Mouse (Mus musculus): ENCODE measurements around the gene Zdhhc1.
A peak's percentile ranks its signal among the peaks of the same experiment; 100 is the strongest.

Gene Zdhhc1

DNA sequence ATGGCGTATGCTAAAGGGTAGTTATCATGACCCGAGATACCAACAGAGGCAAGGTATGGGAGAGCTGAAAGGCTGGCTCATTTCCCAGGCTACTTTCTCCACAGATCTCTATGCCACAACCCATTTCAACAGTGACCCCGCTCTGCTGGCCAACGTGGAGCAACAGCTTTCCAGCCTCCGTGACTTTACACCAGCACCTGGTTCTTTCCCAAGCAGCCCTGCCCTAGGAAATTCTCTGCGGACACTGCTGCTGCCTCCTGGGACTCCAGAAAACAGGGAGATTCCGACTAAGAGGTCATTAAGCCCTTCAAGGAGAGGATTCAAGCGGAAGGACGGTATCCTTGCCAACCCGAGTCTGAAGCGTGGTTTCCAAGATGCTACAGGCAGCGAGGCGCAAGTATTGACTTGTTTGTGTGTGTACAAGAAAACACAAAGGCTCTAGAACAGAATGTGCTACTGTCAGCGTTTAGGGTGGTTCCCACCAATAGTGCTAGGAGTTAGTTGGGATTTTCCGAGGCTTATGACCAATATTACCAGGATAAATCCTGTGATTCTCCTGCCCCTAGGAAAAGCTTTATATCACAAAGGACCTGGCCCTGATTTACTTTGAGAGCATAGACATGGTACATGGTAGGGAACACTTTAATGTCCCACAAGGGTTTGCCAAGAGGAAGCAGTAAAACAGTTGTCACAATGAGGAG lies 44.6 kb downstream of the Zdhhc1 start:
- no peak for DNase-seq

DNA sequence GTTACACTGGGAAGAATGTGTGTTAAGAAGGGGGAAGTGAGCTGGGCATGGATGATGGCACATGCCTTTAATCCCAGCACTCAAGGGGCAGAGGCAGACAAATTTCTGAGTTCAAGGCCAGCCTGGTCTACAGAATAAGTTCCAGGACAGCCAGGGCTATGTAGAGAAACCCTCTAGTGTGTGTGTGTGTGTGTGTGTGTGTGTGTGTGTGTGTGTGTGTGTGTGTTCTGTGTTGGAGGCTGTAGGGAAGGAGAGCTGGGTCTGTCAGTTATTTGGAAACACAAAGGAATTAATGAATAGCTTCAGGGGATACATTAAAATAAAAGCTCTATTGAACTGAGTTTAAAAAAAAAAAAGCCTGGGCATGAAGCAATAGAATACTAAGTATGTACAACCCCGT lies 45.7 kb downstream of the Zdhhc1 start:
- no peak for DNase-seq

DNA sequence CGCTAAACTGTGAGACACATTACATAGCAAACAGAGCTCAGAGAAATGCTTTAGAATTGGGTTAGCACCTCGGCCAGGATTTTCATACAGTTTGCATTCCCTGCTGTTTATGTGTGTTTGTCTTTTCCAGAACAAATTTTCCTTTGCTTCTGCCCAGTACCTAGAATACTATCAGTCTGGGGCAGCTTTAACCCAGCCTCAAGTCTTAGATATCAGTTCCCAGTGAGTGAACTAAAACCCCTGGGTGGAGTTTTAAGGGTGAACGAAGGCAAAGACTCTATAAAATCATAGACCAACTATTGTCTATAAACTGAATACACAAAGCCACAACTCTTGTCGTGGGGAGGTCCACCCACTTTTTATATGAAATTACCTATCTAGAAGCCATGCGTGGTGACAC lies 48.1 kb downstream of the Zdhhc1 start:
- DNase-seq = no peak

DNA sequence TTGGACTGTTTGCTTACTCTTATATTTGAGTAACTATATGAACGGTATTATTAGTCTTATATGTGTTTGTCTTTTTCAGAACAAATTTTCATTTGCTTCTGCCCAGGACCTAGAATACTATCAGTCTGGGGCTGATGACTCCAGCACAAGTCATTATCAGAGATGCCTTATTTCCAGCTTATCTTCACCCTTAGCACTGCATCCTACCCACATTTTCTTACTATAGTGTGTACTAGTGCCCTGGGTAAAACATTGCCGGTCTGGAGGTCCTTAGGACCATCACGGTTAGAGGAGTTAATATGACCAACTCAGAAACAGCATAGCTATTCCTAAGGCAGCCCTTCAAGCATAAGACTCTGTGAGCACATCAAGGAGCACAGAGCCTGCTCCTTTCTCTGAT lies 48.5 kb downstream of the Zdhhc1 start:
- DNase-seq = no peak

DNA sequence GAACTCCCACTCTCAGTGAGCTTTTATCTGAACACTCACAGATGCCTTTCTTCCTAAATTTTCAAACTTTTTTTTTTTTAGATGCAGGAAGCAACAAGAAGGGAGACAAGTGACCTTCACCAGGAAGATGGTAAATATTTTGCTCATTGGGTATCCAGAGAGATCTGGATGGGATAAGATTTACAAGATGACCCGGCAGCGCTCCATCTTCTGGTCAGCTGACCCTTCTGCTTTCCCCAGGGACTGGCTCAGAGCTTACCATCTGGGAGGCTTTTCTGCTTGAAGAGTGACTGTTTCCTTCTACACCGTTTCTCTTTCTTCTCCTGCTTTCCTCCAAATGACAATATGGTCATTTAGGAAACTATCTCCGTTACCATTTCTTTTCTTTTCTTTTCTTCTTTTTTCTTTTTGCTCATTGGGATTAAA lies 50.6 kb downstream of the Zdhhc1 start:
- DNase-seq = peak; percentile 12

DNA sequence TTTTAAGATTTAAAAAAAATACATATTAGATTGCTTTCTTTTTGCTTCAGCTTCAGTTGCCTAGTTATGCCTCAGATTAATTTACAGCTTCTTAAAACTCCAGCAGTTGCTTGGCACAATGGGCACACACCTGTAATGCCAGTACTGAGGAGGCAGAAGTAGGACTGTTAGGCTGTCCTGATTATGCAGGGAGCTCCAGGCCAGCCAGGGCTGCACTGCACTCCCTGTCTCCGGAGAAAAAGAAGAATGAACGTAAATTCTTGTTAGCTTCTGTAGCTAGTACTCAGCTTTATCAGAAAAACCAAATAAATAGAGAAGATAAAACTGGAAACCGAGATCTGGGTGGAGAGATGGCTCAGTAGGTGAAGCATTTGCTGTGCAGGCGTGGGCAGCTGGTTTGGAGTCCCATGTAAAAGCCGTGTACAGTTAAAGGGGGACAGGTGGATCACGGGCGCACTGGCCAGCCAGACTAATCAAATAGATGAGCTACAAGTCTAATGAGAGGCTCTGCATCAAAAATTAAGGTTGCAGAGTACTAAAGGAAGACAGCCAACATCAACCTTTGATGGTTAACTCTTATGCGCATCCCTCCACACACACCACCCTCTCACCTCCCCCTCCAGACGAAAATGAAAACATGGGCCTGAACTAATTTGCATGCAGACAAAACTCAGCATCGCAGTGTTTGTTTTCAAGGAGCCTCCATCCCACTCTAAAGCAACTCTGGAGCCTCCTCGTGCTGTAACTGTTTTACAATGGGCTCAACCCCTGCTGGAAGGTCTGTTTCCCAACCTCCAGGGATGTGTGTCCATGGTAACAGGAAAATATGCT lies 51.2 kb downstream of the Zdhhc1 start:
- DNase-seq = no peak

DNA sequence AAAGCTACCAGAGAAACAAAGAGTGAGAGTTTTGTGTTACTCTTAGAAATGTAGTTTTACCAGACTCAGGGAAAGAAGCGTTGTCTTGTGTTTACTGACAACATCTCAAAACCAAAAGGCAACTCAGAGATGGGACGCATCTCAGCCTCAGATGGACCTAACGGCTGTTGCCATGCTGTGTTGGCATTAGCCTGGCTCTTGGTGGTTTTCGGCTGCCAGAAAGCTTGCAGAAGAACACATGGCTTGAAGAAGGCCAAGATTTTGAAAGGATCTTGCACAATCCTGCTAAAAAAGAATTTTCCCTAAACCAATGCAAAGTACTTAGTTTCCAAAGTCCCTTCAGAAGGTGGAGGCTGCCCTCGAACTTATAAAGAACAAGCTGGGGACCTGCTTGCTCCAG lies 54.0 kb downstream of the Zdhhc1 start:
- no peak for DNase-seq

DNA sequence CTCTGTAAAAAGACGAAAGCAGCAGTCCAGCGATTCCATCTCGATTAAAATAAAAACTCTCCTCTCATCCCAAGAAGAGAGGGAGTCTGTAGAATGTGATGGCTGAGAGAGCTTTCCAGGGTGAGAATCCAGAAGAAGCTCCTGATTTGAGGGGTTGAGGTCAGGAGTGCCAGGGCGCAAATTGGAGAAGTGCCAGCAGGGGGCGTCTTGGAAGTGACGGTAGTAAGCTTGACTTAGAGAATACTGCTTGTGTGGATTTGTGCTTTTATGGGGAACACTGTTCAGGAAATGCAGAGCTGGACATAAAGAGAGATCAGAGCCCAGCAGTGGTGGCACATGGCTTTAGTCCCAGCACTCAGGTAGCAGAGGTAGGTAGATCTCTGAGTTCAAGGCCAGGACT lies 55.3 kb downstream of the Zdhhc1 start:
- peak; percentile 24 for DNase-seq

DNA sequence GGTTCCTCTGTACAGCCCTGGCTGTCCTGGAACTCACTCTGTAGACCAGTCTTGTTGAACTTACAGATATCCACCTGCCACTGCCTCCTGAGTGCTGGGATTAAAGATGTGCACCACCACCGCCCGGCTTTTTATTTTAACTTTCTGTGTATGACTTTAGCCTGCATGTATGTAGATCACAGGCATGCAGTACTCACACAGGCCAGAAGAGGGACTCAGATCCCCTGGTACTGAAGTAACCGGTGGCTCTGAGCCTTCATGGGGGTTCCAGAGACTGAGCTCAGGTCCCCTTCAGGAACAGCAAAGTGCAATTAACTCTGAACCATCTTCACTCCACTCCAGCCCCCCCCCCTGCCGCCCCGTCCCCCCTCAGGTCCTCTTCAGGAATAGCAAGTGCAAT lies 57.8 kb downstream of the Zdhhc1 start:
- DNase-seq = peak; percentile 43

DNA sequence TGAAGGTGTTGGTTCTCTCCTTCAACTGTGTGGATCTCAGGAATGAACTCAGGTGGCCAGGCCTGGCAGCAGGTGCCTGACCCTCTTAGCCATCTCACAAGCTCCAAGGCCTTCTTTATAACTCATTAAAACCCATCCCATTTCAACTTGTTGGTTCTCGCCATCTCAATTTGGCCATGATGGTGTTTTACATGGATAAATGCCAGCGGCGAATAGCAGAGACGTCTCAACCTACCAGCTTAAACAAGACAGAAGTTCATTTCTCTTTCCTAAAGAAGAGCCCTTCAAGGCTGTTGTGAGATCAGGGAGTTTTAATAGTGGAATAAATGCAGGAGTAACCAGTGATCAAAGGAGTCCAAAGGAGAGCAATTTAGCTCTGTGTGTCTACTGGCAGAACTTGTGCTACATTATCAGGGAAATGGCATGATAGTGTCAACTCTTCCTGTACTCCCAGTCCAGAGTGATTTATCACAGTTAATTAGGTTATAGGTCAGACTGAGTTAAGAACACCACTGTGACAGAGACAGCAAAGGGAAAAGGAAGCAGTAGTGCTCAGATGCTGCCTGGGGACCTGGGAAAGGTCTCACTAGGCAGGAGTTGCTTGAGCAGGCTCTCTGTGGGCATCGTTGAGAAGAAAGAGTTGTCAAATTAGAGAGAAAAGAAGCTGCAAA lies 59.5 kb downstream of the Zdhhc1 start:
- no peak for DNase-seq

DNA sequence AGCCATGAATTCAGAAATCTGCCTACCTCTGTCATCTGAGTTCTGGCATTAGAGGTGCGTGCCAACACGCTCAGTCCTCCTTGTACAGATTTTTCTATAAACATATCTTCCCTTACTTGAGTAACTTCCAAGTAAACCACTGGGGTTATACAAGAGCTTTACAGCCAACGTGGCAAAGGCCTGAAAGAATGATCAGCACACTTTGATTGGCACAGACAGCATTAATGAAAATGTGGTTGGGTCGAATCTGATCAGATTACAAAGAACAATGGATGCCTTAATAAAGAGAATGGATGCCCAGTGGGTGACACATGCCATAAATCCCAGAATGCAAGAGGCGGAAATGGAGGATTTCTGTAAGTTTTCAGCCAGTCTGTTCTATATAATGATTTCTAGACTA lies 60.5 kb downstream of the Zdhhc1 start:
- DNase-seq = no peak

DNA sequence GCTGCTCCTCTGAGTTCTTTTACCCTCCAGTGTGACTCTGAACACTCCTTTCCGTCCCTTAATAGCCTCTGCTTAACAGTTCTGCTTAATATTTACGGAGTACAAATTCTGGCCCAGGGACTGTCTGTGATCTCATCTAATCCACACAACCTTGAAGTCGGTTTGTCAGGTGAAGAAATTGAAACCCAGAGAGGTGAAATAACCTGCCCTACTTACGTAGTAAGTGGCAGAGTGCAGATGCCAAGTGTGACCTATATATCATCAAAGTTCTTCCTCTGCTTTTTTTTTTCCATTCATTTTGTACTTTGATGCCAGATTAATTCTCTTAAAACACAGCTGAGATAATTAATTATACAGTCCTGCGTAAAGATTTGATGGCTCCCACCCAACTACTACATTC lies 62.6 kb downstream of the Zdhhc1 start:
- no peak for DNase-seq

DNA sequence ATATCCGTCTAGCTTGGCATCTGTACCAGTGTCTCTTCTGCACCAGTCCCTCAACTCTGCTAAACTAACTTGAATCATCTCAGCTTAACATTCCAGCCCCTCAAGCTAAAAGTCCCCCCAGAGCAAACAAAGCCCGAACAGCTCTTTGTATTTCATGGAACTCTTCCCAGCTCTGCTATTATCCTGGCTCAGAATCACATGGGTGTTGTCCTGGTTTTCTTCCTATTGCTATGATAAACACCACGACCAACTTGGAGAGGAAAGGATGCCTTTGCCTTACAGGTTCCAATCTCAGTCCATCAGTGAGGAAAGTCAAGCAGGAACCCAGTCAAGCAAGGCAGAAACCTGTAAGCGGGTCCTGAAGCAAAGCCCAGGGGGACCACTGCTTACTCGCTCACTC lies 63.2 kb downstream of the Zdhhc1 start:
- DNase-seq = no peak

DNA sequence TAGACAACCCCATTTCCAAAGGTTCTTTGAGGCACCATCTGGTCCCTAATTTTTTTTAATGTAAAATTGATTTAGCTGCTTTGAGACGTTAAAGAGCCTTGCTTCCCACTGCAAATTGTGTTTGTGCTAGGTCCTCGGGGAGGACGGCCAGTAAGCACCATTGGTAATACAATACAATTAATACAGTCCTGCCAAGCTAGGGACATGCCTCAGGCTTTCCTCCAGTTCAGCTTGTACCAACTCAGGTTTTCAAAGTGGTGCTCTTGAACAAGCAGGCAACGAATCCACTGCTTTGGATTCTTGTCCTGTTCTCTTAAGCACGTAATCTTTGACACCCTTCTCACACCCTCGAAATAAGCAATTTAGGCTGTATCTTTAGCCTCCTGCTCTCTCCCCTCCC lies 63.7 kb downstream of the Zdhhc1 start:
- DNase-seq = no peak

DNA sequence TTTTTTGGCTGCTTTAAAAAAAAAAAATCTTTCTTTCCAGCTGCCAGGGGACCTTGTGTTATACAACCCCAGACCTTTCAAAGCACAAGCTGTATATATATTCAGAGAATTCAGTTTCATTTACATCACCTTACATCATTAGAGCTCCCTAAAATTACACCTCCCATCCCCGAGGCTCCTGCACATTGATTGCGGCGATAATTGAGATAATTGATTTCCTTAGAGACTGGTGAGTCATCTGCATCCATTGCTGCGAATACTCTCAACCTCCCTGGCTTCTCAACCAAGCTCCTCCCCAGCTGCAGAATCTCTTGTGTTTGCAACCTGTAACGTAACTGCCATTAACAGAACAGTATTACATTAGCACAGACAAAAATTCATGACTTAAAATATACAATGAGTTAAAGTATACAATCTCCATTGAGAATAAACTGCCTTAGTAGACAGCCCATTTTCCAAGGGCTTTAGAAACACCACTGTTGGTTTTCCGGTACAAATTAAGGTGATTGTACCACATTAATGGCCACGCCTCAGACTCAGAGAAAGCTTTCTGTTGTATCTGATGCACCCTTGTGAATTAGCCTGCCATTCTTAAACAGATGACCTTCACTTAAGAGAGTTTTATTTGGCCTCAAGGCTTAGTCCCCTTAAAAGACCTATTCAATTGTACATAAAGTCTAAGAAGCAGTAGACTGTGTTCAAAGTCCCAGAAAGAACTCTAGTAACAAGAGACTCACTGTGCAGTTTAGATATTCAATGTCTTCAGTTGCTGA lies 64.8 kb downstream of the Zdhhc1 start:
- no peak for DNase-seq

DNA sequence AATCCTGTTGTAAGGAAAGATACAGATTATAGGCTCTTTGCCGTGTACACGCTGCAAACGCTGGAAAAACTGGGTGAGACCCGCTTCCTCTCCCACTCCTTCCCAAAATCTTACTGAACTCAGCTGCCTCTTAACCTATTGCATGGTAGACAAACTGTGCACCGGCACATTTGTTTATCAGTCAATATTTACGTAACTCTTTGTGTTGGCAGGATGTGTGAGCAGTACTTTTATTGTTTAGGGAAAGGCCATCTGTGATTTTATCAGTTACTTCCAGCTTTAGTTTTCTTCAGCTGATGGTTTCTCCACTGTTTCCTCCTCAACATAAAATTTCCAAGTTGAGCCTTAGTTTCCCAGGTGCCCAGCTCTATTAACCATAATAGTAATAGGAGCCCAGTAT lies 69.8 kb downstream of the Zdhhc1 start:
- DNase-seq = no peak
